In genomic region chr14:79390265-79390926, GRCm38 (mm10) we compare ENCODE assay signal across 7 mouse cellular contexts. TPM values are rescaled to one million over a fixed set of nuclear protein-coding genes. Genes with fewer than 3 reads are reported as not detected.
DNase-seq lines count a peak whose midpoint lies in the region; ATAC-seq and TF ChIP-seq lines count a peak whose summit lies in the region.

Naa16 (minus strand) TSS chr14:79390778.

- intact Hi-C loops in left cerebral cortex, postnatal 4 days (cut with DNase I), result no loop called here

- WGBS in intestine, postnatal 0 days, result under 1% methylated on average over 66 of the region's 71 CpGs
- WGBS in midbrain, embryonic 12.5 days, result under 1% methylated on average over 64 of the region's 71 CpGs
- under 1% methylated on average over 71 of the region's 71 CpGs for WGBS in small intestine, adult 2 months

- H3K4me2 ChIP-seq in intestine, postnatal 0 days (replicated peaks; ENCODE audit: low read depth), result peak within 1 kb of the TSS; percentile 72
- peak within 1 kb of the TSS; percentile 70 for H3K4me2 ChIP-seq in midbrain, embryonic 12.5 days (replicated peaks)

- peak within 1 kb of the TSS; percentile 86 for H3K4me3 ChIP-seq in intestine, postnatal 0 days (ENCODE audit: low read depth, low read length)
- peak within 1 kb of the TSS; percentile 73 for H3K4me3 ChIP-seq in midbrain, embryonic 12.5 days
- H3K4me3 ChIP-seq in small intestine, adult 2 months (ENCODE audit: low read depth, low read length), result peak within 1 kb of the TSS; percentile 95

- no peaks in the 10 kb centered on the region for H3K4me1 ChIP-seq in intestine, postnatal 0 days (replicated peaks; ENCODE audit: control insufficient read depth, insufficient read depth, low read length)
- peaks cover 12% of the 10 kb centered on the region for H3K4me1 ChIP-seq in midbrain, embryonic 12.5 days
- H3K4me1 ChIP-seq in small intestine, adult 2 months (ENCODE audit: control insufficient read depth, insufficient read depth, insufficient read length, low read length), result no peaks in the 10 kb centered on the region; the same call in 1 of the 2 replicates

- peak; percentile 96 for DNase-seq in adrenal gland, adult 2 months
- DNase-seq in embryo, embryonic 11.5 days (ENCODE audit: low read depth, low spot score), result peak; percentile 95
- DNase-seq in gastrocnemius, postnatal 4 days (ENCODE audit: low spot score in 2 of 2), result peak; percentile 95 to 96
- DNase-seq in left cerebral cortex, postnatal 4 days, result peak; percentile 96

- peak within 1 kb of the TSS; percentile 76 for H3K9ac ChIP-seq in intestine, postnatal 0 days (ENCODE audit: low read depth, low read length)
- peak within 1 kb of the TSS; percentile 79 for H3K9ac ChIP-seq in midbrain, embryonic 12.5 days (replicated peaks)

- peak; percentile 78 for TF ChIP-seq CTCF in intestine, postnatal 0 days (IDR thresholded peaks at IDR 0.05; ENCODE audit: low read depth)
- peak; percentile 39; the same call in 1 of the 2 replicates for TF ChIP-seq CTCF in small intestine, adult 2 months (IDR thresholded peaks at IDR 0.05; ENCODE audit: extremely low read depth, insufficient read length, insufficient replicate concordance, low read depth, low read length)

- no peaks in the 10 kb centered on the region for H3K27me3 ChIP-seq in intestine, postnatal 0 days (replicated peaks; ENCODE audit: control insufficient read depth, insufficient read depth, low read length)
- H3K27me3 ChIP-seq in midbrain, embryonic 12.5 days, result no peaks in the 10 kb centered on the region
- H3K27me3 ChIP-seq in small intestine, adult 2 months (ENCODE audit: control insufficient read depth, insufficient read depth, low read length), result no peaks in the 10 kb centered on the region

- peaks cover 4% of the 10 kb centered on the region for H3K36me3 ChIP-seq in intestine, postnatal 0 days (ENCODE audit: control insufficient read depth, insufficient read depth)
- no peaks in the 10 kb centered on the region for H3K36me3 ChIP-seq in midbrain, embryonic 12.5 days
- H3K36me3 ChIP-seq in small intestine, adult 2 months (ENCODE audit: control insufficient read depth, insufficient read depth, low read length), result peaks cover 2% of the 10 kb centered on the region; the same call in 1 of the 2 replicates

- peak; percentile 74 for TF ChIP-seq POLR2A in small intestine, adult 2 months (IDR thresholded peaks at IDR 0.05; ENCODE audit: low read depth, low read length)

- H3K9me3 ChIP-seq in intestine, postnatal 0 days (ENCODE audit: control insufficient read depth), result no peaks in the 10 kb centered on the region
- H3K9me3 ChIP-seq in midbrain, embryonic 12.5 days, result no peaks in the 10 kb centered on the region

- H3K27ac ChIP-seq in intestine, postnatal 0 days (ENCODE audit: low read depth, low read length), result peak within 1 kb of the TSS; percentile 86
- H3K27ac ChIP-seq in midbrain, embryonic 12.5 days (replicated peaks), result peak within 1 kb of the TSS; percentile 97
- peak within 1 kb of the TSS; percentile 94 for H3K27ac ChIP-seq in small intestine, adult 2 months (ENCODE audit: insufficient read depth, low read depth, low read length)

- ATAC-seq in intestine, postnatal 0 days, result peak; percentile 93
- ATAC-seq in midbrain, embryonic 12.5 days (ENCODE audit: low FRiP score, low read depth), result peak; percentile 96

RNA-seq across cellular contexts. Expression of gene Naa16, which starts in this region (rescaled TPM):
- 10 to 100 TPM; 17.3 to 22.6 TPM for total RNA-seq in adrenal gland, adult 2 months (2021)
- polyA plus RNA-seq in adrenal gland, adult 2 months (2012; rRNA removed), result 0.58 and 1.7 TPM in 2 replicates
- total RNA-seq in gastrocnemius, postnatal 4 days (2021), result 10 to 100 TPM; 16.2 to 18.3 TPM
- 16.7 and 16.8 TPM in 2 replicates for polyA plus RNA-seq in intestine, postnatal 0 days (2015; fragmentation: Nextera tagmentation; extraction: Ambion mirVana)
- 10 to 100 TPM; 12.6 to 13.8 TPM for total RNA-seq in left cerebral cortex, postnatal 4 days (2021)
- polyA plus RNA-seq in midbrain, embryonic 12.5 days (2016; fragmentation: Nextera tagmentation; extraction: Ambion mirVana), result 37.0 and 41.4 TPM in 2 replicates
- polyA plus RNA-seq in small intestine, adult 2 months (2012; rRNA removed), result 0.24 and 0.28 TPM in 2 replicates

Comparison
In these comparisons a context has a peak if more than half of its experiments do, and no peak if none do; other contexts are left out.
1. Peak in every context shown above with its lines: DNase-seq, ATAC-seq, H3K4me3 ChIP-seq and H3K27ac ChIP-seq.